Comparison of ENCODE assay signal across 11 mouse cellular contexts in genomic region chr12:87331053-87331456, GRCm38 (mm10). TPM values are rescaled to one million over a fixed set of nuclear protein-coding genes. Genes with fewer than 3 reads are reported as not detected.
DNase-seq lines count a peak whose midpoint lies in the region; ATAC-seq lines count a peak whose summit lies in the region.
"Had no signal": no experiment of that assay in that cellular context is flagged by ENCODE, and none has a peak within 500 bp of the region (broad histone marks: within the 10 kb centered on the region; RNA-seq: fewer than 3 reads in every experiment).

No protein-coding gene starts in this region.

- H3K9me3 ChIP-seq in embryonic facial prominence, embryonic 13.5 days, result no peaks in the 10 kb centered on the region
- H3K9me3 ChIP-seq in embryonic facial prominence, embryonic 10.5 days, result no peaks in the 10 kb centered on the region
- H3K9me3 ChIP-seq in megakaryocyte, embryonic 14.5 days, result no peaks in the 10 kb centered on the region
- no peaks in the 10 kb centered on the region for H3K9me3 ChIP-seq in kidney, embryonic 15.5 days (replicated peaks)
- no peaks in the 10 kb centered on the region for H3K9me3 ChIP-seq in stomach, embryonic 16.5 days (replicated peaks; ENCODE audit: control insufficient read depth, low read length)
- H3K9me3 ChIP-seq: liver, embryonic 13.5 days had no signal

- peak overlapping the region; percentile 21; the same call in 1 of the 2 replicates for H3K9ac ChIP-seq in embryonic facial prominence, embryonic 13.5 days
- H3K9ac ChIP-seq in kidney, embryonic 15.5 days, result no peak overlapping the region
- H3K9ac ChIP-seq in stomach, embryonic 16.5 days (ENCODE audit: low read length), result no peak overlapping the region
- H3K9ac ChIP-seq: liver, embryonic 13.5 days had no signal

- H3K4me3 ChIP-seq in embryonic facial prominence, embryonic 13.5 days, result no peak overlapping the region
- H3K4me3 ChIP-seq in embryonic facial prominence, embryonic 10.5 days, result no peak overlapping the region
- H3K4me3 ChIP-seq in megakaryocyte, embryonic 14.5 days (replicated peaks), result peak overlapping the region; percentile 56
- H3K4me3 ChIP-seq in kidney, embryonic 15.5 days (replicated peaks), result no peak overlapping the region
- H3K4me3 ChIP-seq in stomach, embryonic 16.5 days (replicated peaks; ENCODE audit: low read length), result no peak overlapping the region
- H3K4me3 ChIP-seq: liver, embryonic 13.5 days had no signal

- H3K4me2 ChIP-seq in embryonic facial prominence, embryonic 13.5 days, result no peak overlapping the region
- no peak overlapping the region for H3K4me2 ChIP-seq in kidney, embryonic 15.5 days
- H3K4me2 ChIP-seq in stomach, embryonic 16.5 days (ENCODE audit: low read depth, low read length), result no peak overlapping the region
- H3K4me2 ChIP-seq: liver, embryonic 13.5 days had no signal

- 40% methylated on average over 6 of the region's 6 CpGs for WGBS in embryonic facial prominence, embryonic 13.5 days
- WGBS in embryonic facial prominence, embryonic 10.5 days, result 61% methylated on average over 6 of the region's 6 CpGs
- 36% methylated on average over 6 of the region's 6 CpGs for WGBS in kidney, embryonic 15.5 days
- WGBS in stomach, embryonic 16.5 days, result 55% methylated on average over 6 of the region's 6 CpGs

- ATAC-seq in embryonic facial prominence, embryonic 13.5 days (ENCODE audit: insufficient number of reproducible peaks, insufficient read depth, low FRiP score, low TSS enrichment, low read depth), result no peak
- ATAC-seq in megakaryocyte, adult 5-6 weeks (ENCODE audit: poor library complexity, severe bottlenecking), result no peak
- no peak for ATAC-seq in kidney, embryonic 15.5 days (replicated peaks; ENCODE audit: low FRiP score)
- no peak for ATAC-seq in stomach, embryonic 16.5 days (ENCODE audit: insufficient read depth, low FRiP score)

- H3K27me3 ChIP-seq in embryonic facial prominence, embryonic 13.5 days, result no peaks in the 10 kb centered on the region
- H3K27me3 ChIP-seq in embryonic facial prominence, embryonic 10.5 days (replicated peaks; ENCODE audit: low read depth, poor library complexity, severe bottlenecking), result no peaks in the 10 kb centered on the region
- no peaks in the 10 kb centered on the region for H3K27me3 ChIP-seq in megakaryocyte, embryonic 14.5 days (replicated peaks)
- no peaks in the 10 kb centered on the region for H3K27me3 ChIP-seq in kidney, embryonic 15.5 days
- no peaks in the 10 kb centered on the region for H3K27me3 ChIP-seq in stomach, embryonic 16.5 days (ENCODE audit: control insufficient read depth, insufficient read depth, low read length)
- H3K27me3 ChIP-seq: liver, embryonic 13.5 days had no signal

- H3K4me1 ChIP-seq in embryonic facial prominence, embryonic 13.5 days, result peaks cover 21% of the 10 kb centered on the region; the same call in 1 of the 2 replicates
- peaks cover 25% of the 10 kb centered on the region for H3K4me1 ChIP-seq in embryonic facial prominence, embryonic 10.5 days
- peaks cover 76% of the 10 kb centered on the region for H3K4me1 ChIP-seq in megakaryocyte, embryonic 14.5 days
- H3K4me1 ChIP-seq in kidney, embryonic 15.5 days, result 0 out of 2 replicates have a peak, but pooled peaks cover 5% of the 10 kb centered on the region
- peaks cover 7% of the 10 kb centered on the region; the same call in 1 of the 2 replicates for H3K4me1 ChIP-seq in stomach, embryonic 16.5 days (ENCODE audit: control insufficient read depth, insufficient read depth, low read length)

- no peak for DNase-seq in embryonic facial prominence, embryonic 10.5 days (ENCODE audit: low spot score)
- no peak for DNase-seq in lung, adult 18-20 months
- no peak for DNase-seq in right cerebral cortex, postnatal 14 days
- DNase-seq: B cell, adult 2 months; liver, embryonic 13.5 days had no signal

- H3K27ac ChIP-seq in embryonic facial prominence, embryonic 13.5 days, result 0 out of 2 replicates have a peak overlapping the region, but pooled peaks have one; percentile 44
- no peak overlapping the region for H3K27ac ChIP-seq in embryonic facial prominence, embryonic 10.5 days (replicated peaks)
- 0 out of 2 replicates have a peak overlapping the region, but pooled peaks have one; percentile 3 for H3K27ac ChIP-seq in kidney, embryonic 15.5 days
- peak overlapping the region; percentile 43; the same call in 1 of the 2 replicates for H3K27ac ChIP-seq in stomach, embryonic 16.5 days (ENCODE audit: low read length)
- H3K27ac ChIP-seq: liver, embryonic 13.5 days had no signal

- H3K36me3 ChIP-seq in embryonic facial prominence, embryonic 13.5 days, result 0 out of 2 replicates have a peak, but pooled peaks cover 3% of the 10 kb centered on the region
- peaks cover 5% of the 10 kb centered on the region; the same call in 1 of the 2 replicates for H3K36me3 ChIP-seq in embryonic facial prominence, embryonic 10.5 days (replicated peaks)
- peaks cover 65% of the 10 kb centered on the region for H3K36me3 ChIP-seq in megakaryocyte, embryonic 14.5 days (replicated peaks; ENCODE audit: low read length)
- peaks cover 15% of the 10 kb centered on the region; the same call in 1 of the 2 replicates for H3K36me3 ChIP-seq in kidney, embryonic 15.5 days
- H3K36me3 ChIP-seq in stomach, embryonic 16.5 days (ENCODE audit: control insufficient read depth, insufficient read depth, low read length), result no peaks in the 10 kb centered on the region

RNA-seq across cellular contexts. Expression of gene Ism2, which starts 31.6 kb away (rescaled TPM):
- polyA plus RNA-seq in embryonic facial prominence, embryonic 13.5 days (2015; fragmentation: Nextera tagmentation; extraction: Ambion mirVana), result 1.1 and 1.6 TPM in 2 replicates
- polyA plus RNA-seq in embryonic facial prominence, embryonic 10.5 days (2016; fragmentation: Nextera tagmentation; extraction: Ambion mirVana), result 1.00 and 1.3 TPM in 2 replicates
- 0.04 TPM in 1 of 2 replicates, not detected in the other for polyA plus RNA-seq in megakaryocyte, embryonic 14.5 days (2012; ENCODE audit: insufficient read depth, low replicate concordance)
- total RNA-seq in megakaryocyte, adult 5-6 weeks (2015), result not detected in 2 replicates
- total RNA-seq in megakaryocyte, adult 5-6 weeks (2017), result not detected in 2 replicates
- polyA plus RNA-seq in kidney, embryonic 15.5 days (2015; fragmentation: Nextera tagmentation; extraction: Ambion mirVana), result 0.98 and 1.1 TPM in 2 replicates
- 0.42 and 0.53 TPM in 2 replicates for polyA plus RNA-seq in stomach, embryonic 16.5 days (2015; fragmentation: Nextera tagmentation; extraction: Ambion mirVana)
- total RNA-seq: gastrocnemius, adult 18-20 months had no signal

RNA-seq across cellular contexts. Expression of gene Sptlc2, which starts 57.1 kb away (rescaled TPM):
- 70.5 and 76.3 TPM in 2 replicates for polyA plus RNA-seq in embryonic facial prominence, embryonic 13.5 days (2015; fragmentation: Nextera tagmentation; extraction: Ambion mirVana)
- 58.5 and 61.8 TPM in 2 replicates for polyA plus RNA-seq in embryonic facial prominence, embryonic 10.5 days (2016; fragmentation: Nextera tagmentation; extraction: Ambion mirVana)
- polyA plus RNA-seq in megakaryocyte, embryonic 14.5 days (2012; ENCODE audit: insufficient read depth, low replicate concordance), result 5.6 and 44.0 TPM in 2 replicates
- total RNA-seq in megakaryocyte, adult 5-6 weeks (2015), result 210 and 245 TPM in 2 replicates
- 168 and 181 TPM in 2 replicates for total RNA-seq in megakaryocyte, adult 5-6 weeks (2017)
- polyA plus RNA-seq in kidney, embryonic 15.5 days (2015; fragmentation: Nextera tagmentation; extraction: Ambion mirVana), result 75.4 and 78.5 TPM in 2 replicates
- polyA plus RNA-seq in stomach, embryonic 16.5 days (2015; fragmentation: Nextera tagmentation; extraction: Ambion mirVana), result 98.7 and 101 TPM in 2 replicates
